Mouse (Mus musculus) cerebellum, adult 11-12 months (tissue): ENCODE results near the gene Cisd3.
"Not testable (repeated sequence)": the region's sequence is repeated elsewhere in the genome, so short reads cannot be mapped to it uniquely, and the experiment has no call there.

ENCODE experiments used
- DNase-seq: peaks from one replicate; pipeline ENCODE4 v3.0.0; 2022

The Cisd3 gene

GRCm38 (mm10) chr11:97685613-97686321, at the start of gene Cisd3:
TSS of gene Cisd3 (plus strand) at chr11:97685826.
- peak; percentile 95 for DNase-seq

- peak; percentile 17 for DNase-seq
Measured at GRCm38 (mm10) chr11:97641668-97642067, 44.0 kb upstream of the Cisd3 start.

- peak; percentile 4 for DNase-seq
Measured at GRCm38 (mm10) chr11:97642746-97643145, 42.9 kb upstream of the Cisd3 start.

GRCm38 (mm10) chr11:97643380-97644055, 42.1 kb upstream of the Cisd3 start:
- no peak for DNase-seq

- DNase-seq: peak; percentile 65
Measured at GRCm38 (mm10) chr11:97644834-97645233, 40.8 kb upstream of the Cisd3 start.

- DNase-seq: not testable (repeated sequence)
Measured at GRCm38 (mm10) chr11:97648541-97648940, 37.1 kb upstream of the Cisd3 start.

- peak; percentile 67 for DNase-seq
Measured at GRCm38 (mm10) chr11:97650341-97650740, 35.3 kb upstream of the Cisd3 start.

- peak; percentile 12 for DNase-seq
Measured at GRCm38 (mm10) chr11:97653376-97653775, 32.2 kb upstream of the Cisd3 start.

GRCm38 (mm10) chr11:97654210-97654609, 31.4 kb upstream of the Cisd3 start:
- no peak for DNase-seq

- peak; percentile 29 for DNase-seq
Measured at GRCm38 (mm10) chr11:97656269-97656971, 29.2 kb upstream of the Cisd3 start.

GRCm38 (mm10) chr11:97657184-97657945, 28.3 kb upstream of the Cisd3 start:
- peak; percentile 61 for DNase-seq

- not testable (repeated sequence) for DNase-seq
Measured at GRCm38 (mm10) chr11:97657967-97658366, 27.7 kb upstream of the Cisd3 start.

- DNase-seq: peak; percentile 31
Measured at GRCm38 (mm10) chr11:97658751-97659266, 26.8 kb upstream of the Cisd3 start.

GRCm38 (mm10) chr11:97659267-97659989, 26.2 kb upstream of the Cisd3 start:
- DNase-seq: no peak

- peak; percentile 85 for DNase-seq
Measured at GRCm38 (mm10) chr11:97659990-97660714, 25.5 kb upstream of the Cisd3 start.

- no peak for DNase-seq
Measured at GRCm38 (mm10) chr11:97660734-97661647, 24.6 kb upstream of the Cisd3 start.

- DNase-seq: peak; percentile 74
Measured at GRCm38 (mm10) chr11:97661648-97662133, 23.9 kb upstream of the Cisd3 start.

GRCm38 (mm10) chr11:97662207-97662892, 23.3 kb upstream of the Cisd3 start:
- DNase-seq: no peak

- DNase-seq: peak; percentile 78
Measured at GRCm38 (mm10) chr11:97662893-97663527, 22.6 kb upstream of the Cisd3 start, which contains the start of gene Mllt6. TSS of gene Mllt6 (plus strand) at chr11:97663414.
